In genomic region chr4:73444715-73445114, GRCm38 (mm10) we compare ENCODE assay signal across 8 mouse cellular contexts. TPM values are rescaled to one million over a fixed set of nuclear protein-coding genes. Genes with fewer than 3 reads are reported as not detected.
DNase-seq lines count a peak whose midpoint lies in the region; ATAC-seq and TF ChIP-seq lines count a peak whose summit lies in the region.

No protein-coding gene starts in this region.

- no peaks in the 10 kb centered on the region for H3K36me3 ChIP-seq in liver, adult 2 months (ENCODE audit: control insufficient read depth, insufficient read depth, low read length)
- H3K36me3 ChIP-seq in forebrain, embryonic 11.5 days (ENCODE audit: control insufficient read depth, insufficient read depth, low read length) = no peaks in the 10 kb centered on the region
- no peaks in the 10 kb centered on the region for H3K36me3 ChIP-seq in heart, embryonic 10.5 days

- TF ChIP-seq POLR2A in liver, adult 2 months (IDR thresholded peaks at IDR 0.05; ENCODE audit: extremely low read depth, insufficient read depth, low read length) = no peak

- peak; percentile 51 for TF ChIP-seq CTCF in liver, adult 2 months (IDR thresholded peaks at IDR 0.05; ENCODE audit: low read depth, low read length)

- no peak overlapping the region for H3K4me3 ChIP-seq in liver, adult 2 months (ENCODE audit: insufficient read depth, low read depth, low read length)
- H3K4me3 ChIP-seq in forebrain, embryonic 11.5 days (ENCODE audit: low read depth, low read length) = no peak overlapping the region
- no peak overlapping the region for H3K4me3 ChIP-seq in heart, embryonic 10.5 days

- DNase-seq in liver, adult 2 months (ENCODE audit: extremely low read depth, low read depth, low spot score) = peak; percentile 5
- no peak for DNase-seq in liver
- DNase-seq in R1 (ENCODE audit: low read depth, low spot score) = peak; percentile 49
- DNase-seq in forebrain, embryonic 11.5 days (ENCODE audit: low spot score) = peak; percentile 60
- peak; percentile 1 to 10 for DNase-seq in layer of hippocampus, postnatal 14 days (ENCODE audit: low spot score in 2 of 2)
- DNase-seq in retina, embryonic 14.5 days (ENCODE audit: low spot score) = peak; percentile 43
- no peak for DNase-seq in heart, postnatal 25 days (ENCODE audit: low spot score)
- no peak for DNase-seq in heart, embryonic 10.5 days (ENCODE audit: low spot score)

- no peak overlapping the region for H3K4me2 ChIP-seq in forebrain, embryonic 11.5 days (ENCODE audit: low read depth, low read length, severe bottlenecking)

- intact Hi-C loops in heart, postnatal 25 days (cut with DNase I) = no loop called here

- H3K79me2 ChIP-seq in liver, adult 2 months (ENCODE audit: control insufficient read depth, insufficient read depth, low read length) = no peaks in the 10 kb centered on the region

- no peak overlapping the region for H3K9ac ChIP-seq in liver, adult 2 months (ENCODE audit: low read depth, low read length)
- no peak overlapping the region for H3K9ac ChIP-seq in forebrain, embryonic 11.5 days (ENCODE audit: low read length)

- no peak overlapping the region for H3K27ac ChIP-seq in liver, adult 2 months (replicated peaks; ENCODE audit: insufficient read depth, low read depth, low read length)
- no peak overlapping the region for H3K27ac ChIP-seq in forebrain, embryonic 11.5 days (ENCODE audit: low read depth, low read length)
- H3K27ac ChIP-seq in heart, embryonic 10.5 days = no peak overlapping the region

- peak; percentile 69 for ATAC-seq in forebrain, embryonic 11.5 days (replicated peaks; ENCODE audit: low FRiP score)

- no peaks in the 10 kb centered on the region for H3K27me3 ChIP-seq in liver, adult 2 months (ENCODE audit: control insufficient read depth, insufficient read depth, low read length)
- H3K27me3 ChIP-seq in forebrain, embryonic 11.5 days (ENCODE audit: control insufficient read depth, insufficient read depth, low read length) = no peaks in the 10 kb centered on the region
- H3K27me3 ChIP-seq in heart, embryonic 10.5 days (ENCODE audit: insufficient read depth, poor library complexity, severe bottlenecking) = no peaks in the 10 kb centered on the region

- WGBS in liver, adult 2 months = 48% methylated on average over 7 of the region's 7 CpGs
- WGBS in forebrain, embryonic 11.5 days = 61% methylated on average over 7 of the region's 7 CpGs
- 55% methylated on average over 7 of the region's 7 CpGs for WGBS in heart, embryonic 10.5 days

- H3K9me3 ChIP-seq in forebrain, embryonic 11.5 days (ENCODE audit: control insufficient read depth, low read length) = no peaks in the 10 kb centered on the region
- no peaks in the 10 kb centered on the region for H3K9me3 ChIP-seq in heart, embryonic 10.5 days

- no peaks in the 10 kb centered on the region for H3K4me1 ChIP-seq in liver, adult 2 months (ENCODE audit: control insufficient read depth, insufficient read depth, low read length)
- no peaks in the 10 kb centered on the region for H3K4me1 ChIP-seq in forebrain, embryonic 11.5 days (replicated peaks; ENCODE audit: control insufficient read depth, insufficient read depth, low read length)
- H3K4me1 ChIP-seq in heart, embryonic 10.5 days = no peaks in the 10 kb centered on the region

RNA-seq across cellular contexts. Expression of gene Gm11487, which starts 39.8 kb away (rescaled TPM):
- total RNA-seq in liver, adult 2 months (2014; rRNA removed) = not detected in 2 replicates
- polyA plus RNA-seq in liver, adult 2 months (2012; rRNA removed) = not detected in 2 replicates
- not detected in 2 replicates for polyA plus RNA-seq in forebrain, embryonic 11.5 days (2014; fragmentation: Nextera tagmentation; extraction: Ambion mirVana)
- not detected for total RNA-seq in layer of hippocampus, postnatal 14 days (2021)
- total RNA-seq in heart, postnatal 25 days (2021) = not detected
- not detected in 2 replicates for polyA plus RNA-seq in heart, embryonic 10.5 days (2016; fragmentation: Nextera tagmentation; extraction: Ambion mirVana)

Comparison
In these comparisons a context has a peak if more than half of its experiments do, and no peak if none do; other contexts are left out.
1. DNase-seq: peak in liver, adult 2 months (single experiment), R1 (single experiment), forebrain, embryonic 11.5 days (single experiment), layer of hippocampus, postnatal 14 days (2 of 2) and retina, embryonic 14.5 days (single experiment); none in liver (single experiment), heart, postnatal 25 days (single experiment) and heart, embryonic 10.5 days (single experiment).